Mouse (Mus musculus) gastrocnemius, adult 2 months (tissue): ENCODE data around the gene Tsc2. TPM values are rescaled to one million over a fixed set of nuclear protein-coding genes. Genes with fewer than 3 reads are reported as not detected.

Experiments used
- DNase-seq: peaks from one replicate; pipeline ENCODE4 v3.0.0; 2022
- H3K27ac ChIP-seq: fragments of 200-600 bp; 2 replicates; pipeline ENCODE4 v1.8.1; 2022; ENCODE audit warnings: mild to moderate bottlenecking
- H3K4me3 ChIP-seq: fragments of 200-600 bp; 2 replicates; pipeline ENCODE4 v1.8.1; 2022; ENCODE audit warnings: mild to moderate bottlenecking, moderate library complexity
- CTCF ChIP-seq: fragments of 200-600 bp; IDR thresholded peaks from 2 replicates; pipeline ENCODE4 v1.8.1; 2022; ENCODE audit warnings: antibody characterized with exemption, mild to moderate bottlenecking, moderate library complexity
- intact Hi-C: fragments of 180-260 bp; cut with DNase I; formaldehyde crosslinking; loops from one replicate; pipeline ENCODE4 v1.15.1; 2025
- total RNA-seq, 2 experiments: library from RNA; stranded (reverse); gene quantifications; 2 replicates each; pipeline ENCODE4 v1.2.3; 2021

The Tsc2 gene
- total RNA-seq, 2 experiments from 2014 or later, result 84.9 to 90.4 TPM

GRCm38 (mm10) chr17:24632813-24633449 is 501 bp upstream of the Tsc2 start:
- 0 out of 2 replicates have a peak, but pooled peaks have one; percentile 0 for TF ChIP-seq CTCF
- Histone ChIP-seq H3K27ac (peak overlapping the region; percentile 97), H3K4me3 (peak overlapping the region; percentile 79)
- DNase-seq, result peak; percentile 83
- intact Hi-C loops, result loop anchor here (5.0 kb wide), 1 partner anchor 106 kb away; the partner anchor contains the start of gene Traf7

GRCm38 (mm10) chr17:24630072-24630471 is 2.4 kb downstream of the Tsc2 start:
- no peak for DNase-seq

GRCm38 (mm10) chr17:24628646-24629045 is 3.8 kb downstream of the Tsc2 start:
- TF ChIP-seq CTCF, result peak; percentile 99
- DNase-seq, result peak; percentile 76
- Histone ChIP-seq H3K27ac (no peak overlapping the region), H3K4me3 (no peak overlapping the region)
- intact Hi-C loops, result loop anchor here (5.0 kb wide), 1 partner anchor 51 kb away; no protein-coding TSS in a partner anchor

More at GRCm38 (mm10) chr17:24630072-24630471, 2.4 kb downstream of the Tsc2 start:
- Histone ChIP-seq H3K27ac (no peak overlapping the region), H3K4me3 (no peak overlapping the region)
- TF ChIP-seq CTCF, result no peak
- intact Hi-C loops, result loop anchor here (5.0 kb wide), 1 partner anchor 103 kb away; the partner anchor contains the start of gene Traf7

GRCm38 (mm10) chr17:24625472-24625871 is 7.0 kb downstream of the Tsc2 start:
- intact Hi-C loops, result loop anchor here (5.0 kb wide), 1 partner anchor 48 kb away; no protein-coding TSS in a partner anchor
- H3K4me3 ChIP-seq, result no peak overlapping the region
- TF ChIP-seq CTCF, result no peak
- no peak for DNase-seq
- H3K27ac ChIP-seq, result no peak overlapping the region

- H3K4me3 ChIP-seq, result no peak overlapping the region
- intact Hi-C loops, result loop anchor here (10.0 kb wide), 1 partner anchor 47 kb away; the partner anchor contains the start of gene Zfp598
- DNase-seq, result no peak
- peak; percentile 15; the same call in 1 of the 2 replicates for TF ChIP-seq CTCF
- H3K27ac ChIP-seq, result no peak overlapping the region
Measured at GRCm38 (mm10) chr17:24617561-24618194, 14.8 kb downstream of the Tsc2 start.

GRCm38 (mm10) chr17:24610711-24611110 is 21.7 kb downstream of the Tsc2 start:
- Histone ChIP-seq H3K27ac (no peak overlapping the region), H3K4me3 (no peak overlapping the region)
- intact Hi-C loops, result loop anchor here (10.0 kb wide), 1 partner anchor 54 kb away; the partner anchor contains the start of gene Zfp598
- TF ChIP-seq CTCF, result no peak
- DNase-seq, result no peak

- no peak overlapping the region for H3K27ac ChIP-seq
- intact Hi-C loops, result no loop called here
- DNase-seq, result no peak
- no peak for TF ChIP-seq CTCF
- H3K4me3 ChIP-seq, result no peak overlapping the region
Measured at GRCm38 (mm10) chr17:24608874-24609273, 23.6 kb downstream of the Tsc2 start.

GRCm38 (mm10) chr17:24608370-24608769 is 24.1 kb downstream of the Tsc2 start:
- Histone ChIP-seq H3K4me3 (no peak overlapping the region), H3K27ac (no peak overlapping the region)
- intact Hi-C loops, result no loop called here
- DNase-seq, result no peak
- no peak for TF ChIP-seq CTCF

- Histone ChIP-seq H3K27ac (no peak overlapping the region), H3K4me3 (no peak overlapping the region)
- intact Hi-C loops, result no loop called here
- no peak for TF ChIP-seq CTCF
- DNase-seq, result no peak
Measured at GRCm38 (mm10) chr17:24604557-24604956, 27.9 kb downstream of the Tsc2 start.

- no peak overlapping the region for H3K4me3 ChIP-seq
- no peak for DNase-seq
- no peak for TF ChIP-seq CTCF
- no peak overlapping the region for H3K27ac ChIP-seq
- intact Hi-C loops, result no loop called here
Measured at GRCm38 (mm10) chr17:24603961-24604360, 28.5 kb downstream of the Tsc2 start.

GRCm38 (mm10) chr17:24600502-24600901 is 31.9 kb downstream of the Tsc2 start:
- Histone ChIP-seq H3K4me3 (no peak overlapping the region), H3K27ac (no peak overlapping the region)
- no peak for DNase-seq
- intact Hi-C loops, result no loop called here
- TF ChIP-seq CTCF, result no peak

GRCm38 (mm10) chr17:24597989-24598388 is 34.4 kb downstream of the Tsc2 start:
- no peak for TF ChIP-seq CTCF
- no peak overlapping the region for H3K4me3 ChIP-seq
- DNase-seq, result no peak
- intact Hi-C loops, result no loop called here
- H3K27ac ChIP-seq, result no peak overlapping the region

GRCm38 (mm10) chr17:24596471-24597183 is 35.8 kb downstream of the Tsc2 start:
- intact Hi-C loops, result no loop called here
- TF ChIP-seq CTCF, result no peak
- DNase-seq, result no peak
- no peak overlapping the region for H3K27ac ChIP-seq
- H3K4me3 ChIP-seq, result no peak overlapping the region
